Mouse (Mus musculus) lung, embryonic 16.5 days (tissue): Measurements from ENCODE around the gene Rbbp8nl. TPM values are rescaled to one million over a fixed set of nuclear protein-coding genes. Genes with fewer than 3 reads are reported as not detected.
A peak's percentile ranks its signal among the peaks of the same experiment; 100 is the strongest.

ENCODE experiments used
- ATAC-seq: fragments of 200-750 bp; cut with Nextera tagmentation; 2 replicates; pipeline ENCODE4 v1.8.0; 2017; ENCODE audit warnings: low read depth, mild to moderate bottlenecking, moderate library complexity
- H3K27ac ChIP-seq: fragments of 300-500 bp; sonication (generic); 2 replicates; pipeline ENCODE4 v1.5.1; 2014; ENCODE audit warnings: mild to moderate bottlenecking, control low read depth, low read length
- H3K27me3 ChIP-seq: fragments of 300-500 bp; sonication (generic); 2 replicates; pipeline ENCODE4 v1.6.1; 2014; ENCODE audit warnings: low read depth, low read length, mixed read lengths; ENCODE audit not compliant: control insufficient read depth, insufficient read depth
- H3K36me3 ChIP-seq: fragments of 300-500 bp; sonication (generic); 2 replicates; pipeline ENCODE4 v1.6.1; 2014; ENCODE audit warnings: low read length; ENCODE audit not compliant: control insufficient read depth, insufficient read depth
- H3K4me1 ChIP-seq: fragments of 300-500 bp; sonication (generic); replicated peaks from 2 replicates; pipeline ENCODE4 v1.6.1; 2014; ENCODE audit warnings: low read length, mixed read lengths; ENCODE audit not compliant: control insufficient read depth, insufficient read depth
- H3K4me2 ChIP-seq: fragments of 300-500 bp; sonication (generic); 2 replicates; pipeline ENCODE4 v1.6.1; 2014; ENCODE audit warnings: low read depth, low read length, control low read depth
- H3K4me3 ChIP-seq: fragments of 300-500 bp; sonication (generic); 2 replicates; pipeline ENCODE4 v1.5.1; 2014; ENCODE audit warnings: mild to moderate bottlenecking, low read length, control low read depth
- H3K9ac ChIP-seq: fragments of 300-500 bp; sonication (generic); 2 replicates; pipeline ENCODE4 v1.6.1; 2014; ENCODE audit warnings: low read length, control low read depth
- H3K9me3 ChIP-seq: fragments of 300-500 bp; sonication (generic); 2 replicates; pipeline ENCODE4 v1.6.1; 2016; ENCODE audit warnings: low read length; ENCODE audit not compliant: control insufficient read depth
- WGBS: fragments of 180-500 bp; shearing (Covaris S2); extraction: QIAGEN DNeasy Blood & Tissue Kit; methylation state at CpG from one replicate; pipeline ENCODE4 v1.1.7; 2014; 5-methylcytosine and 5-hydroxymethylcytosine counted together
- polyA plus RNA-seq: library from polyadenylated mRNA; unstranded; fragments of >200 nt; fragmentation: Nextera tagmentation; extraction: Ambion mirVana; gene quantifications from 2 replicates; pipeline ENCODE4 v1.2.1, GENCODE M21; 2015

The Rbbp8nl gene
- polyA plus RNA-seq, 1 experiment from 2014 or later, result 2.8 TPM

DNA sequence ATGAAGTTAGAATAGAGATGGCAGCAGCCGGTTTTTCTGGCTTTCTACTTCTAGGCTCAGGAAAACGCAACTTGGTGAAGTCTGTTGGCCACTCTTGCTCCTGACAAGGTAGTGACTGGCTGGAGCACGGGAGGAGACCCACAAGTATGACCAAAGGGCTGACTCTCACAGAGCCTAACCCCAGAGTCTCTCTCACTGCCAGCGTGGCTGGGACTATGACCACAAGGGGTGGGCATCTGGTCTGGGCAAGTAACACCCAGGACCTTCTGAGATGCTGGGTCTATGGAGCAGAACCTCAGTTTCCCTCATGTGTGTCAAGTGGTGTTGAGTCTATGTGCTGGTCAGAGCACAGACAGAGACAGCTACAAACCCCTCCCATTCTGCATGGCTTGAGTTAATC lies 13.3 kb downstream of the Rbbp8nl start:
- 25% methylated on average over 4 of the region's 4 CpGs for WGBS
- Histone ChIP-seq H3K27me3 (no peaks in the 10 kb centered on the region), H3K27ac (peak overlapping the region; percentile 82)

DNA sequence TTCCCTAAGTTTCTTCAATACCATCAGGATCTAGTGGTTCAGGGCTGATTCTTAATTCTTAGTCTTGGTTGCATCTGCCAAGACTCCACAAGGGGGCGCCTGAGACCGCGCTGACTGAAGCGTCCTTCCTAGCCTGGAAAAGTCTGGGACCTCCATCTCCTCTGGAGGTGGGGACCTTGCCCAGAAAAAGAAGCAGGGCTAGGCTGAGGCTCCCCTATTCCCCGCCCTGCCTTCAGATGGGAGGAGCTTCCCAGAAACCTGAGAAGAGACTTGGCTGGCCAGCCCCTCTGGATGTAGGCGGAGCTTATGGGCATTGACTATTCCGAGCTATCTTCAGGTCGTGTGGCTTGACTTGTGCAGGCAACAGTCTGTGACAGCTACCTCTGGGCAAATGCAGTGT lies 13.8 kb downstream of the Rbbp8nl start:
- H3K27me3 ChIP-seq, result no peaks in the 10 kb centered on the region
- no peaks in the 10 kb centered on the region for H3K36me3 ChIP-seq
- under 1% methylated on average over 8 of the region's 8 CpGs for WGBS
- H3K4me3 ChIP-seq, result peak overlapping the region; percentile 9; the same call in 1 of the 2 replicates
- peak overlapping the region; percentile 40 for H3K4me2 ChIP-seq
- H3K27ac ChIP-seq, result peak overlapping the region; percentile 82
- peak; percentile 74 for ATAC-seq
- H3K9ac ChIP-seq, result 0 out of 2 replicates have a peak overlapping the region, but pooled peaks have one; percentile 29
- H3K9me3 ChIP-seq, result no peaks in the 10 kb centered on the region
- peaks cover 32% of the 10 kb centered on the region for H3K4me1 ChIP-seq

More for the DNA sequence above, 13.3 kb downstream of the Rbbp8nl start:
- Histone ChIP-seq H3K9ac (peak overlapping the region; percentile 29; the same call in 1 of the 2 replicates), H3K4me3 (no peak overlapping the region), H3K36me3 (no peaks in the 10 kb centered on the region), H3K9me3 (no peaks in the 10 kb centered on the region), H3K4me2 (peak overlapping the region; percentile 40), H3K4me1 (peaks cover 32% of the 10 kb centered on the region)
- ATAC-seq, result no peak

DNA sequence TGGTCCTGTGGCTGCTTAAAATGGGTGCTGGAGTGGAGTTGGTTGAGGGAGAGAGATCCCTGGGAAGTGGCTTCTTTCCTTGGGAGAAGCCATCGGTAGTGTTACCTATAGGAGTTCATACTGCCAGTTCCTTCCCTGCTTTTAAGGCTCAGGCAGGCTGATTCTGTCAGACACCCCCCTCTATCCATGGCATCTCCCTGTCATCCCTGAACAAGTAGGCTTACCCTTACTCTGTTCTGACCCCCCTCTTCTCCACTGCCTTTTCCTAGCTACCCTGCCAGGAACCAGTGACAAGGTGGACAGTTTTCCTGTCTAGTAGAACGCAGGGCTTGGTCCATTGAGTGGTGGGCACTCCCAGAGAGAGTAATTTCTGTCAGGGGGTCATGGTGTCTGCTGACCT lies 15.2 kb downstream of the Rbbp8nl start:
- H3K4me1 ChIP-seq, result peaks cover 34% of the 10 kb centered on the region
- H3K27ac ChIP-seq, result no peak overlapping the region
- 79% methylated on average over 2 of the region's 2 CpGs for WGBS
- H3K4me2 ChIP-seq, result no peak overlapping the region
- no peak overlapping the region for H3K4me3 ChIP-seq
- no peak overlapping the region for H3K9ac ChIP-seq
- no peaks in the 10 kb centered on the region for H3K27me3 ChIP-seq
- no peak for ATAC-seq
- no peaks in the 10 kb centered on the region for H3K36me3 ChIP-seq
- no peaks in the 10 kb centered on the region for H3K9me3 ChIP-seq

DNA sequence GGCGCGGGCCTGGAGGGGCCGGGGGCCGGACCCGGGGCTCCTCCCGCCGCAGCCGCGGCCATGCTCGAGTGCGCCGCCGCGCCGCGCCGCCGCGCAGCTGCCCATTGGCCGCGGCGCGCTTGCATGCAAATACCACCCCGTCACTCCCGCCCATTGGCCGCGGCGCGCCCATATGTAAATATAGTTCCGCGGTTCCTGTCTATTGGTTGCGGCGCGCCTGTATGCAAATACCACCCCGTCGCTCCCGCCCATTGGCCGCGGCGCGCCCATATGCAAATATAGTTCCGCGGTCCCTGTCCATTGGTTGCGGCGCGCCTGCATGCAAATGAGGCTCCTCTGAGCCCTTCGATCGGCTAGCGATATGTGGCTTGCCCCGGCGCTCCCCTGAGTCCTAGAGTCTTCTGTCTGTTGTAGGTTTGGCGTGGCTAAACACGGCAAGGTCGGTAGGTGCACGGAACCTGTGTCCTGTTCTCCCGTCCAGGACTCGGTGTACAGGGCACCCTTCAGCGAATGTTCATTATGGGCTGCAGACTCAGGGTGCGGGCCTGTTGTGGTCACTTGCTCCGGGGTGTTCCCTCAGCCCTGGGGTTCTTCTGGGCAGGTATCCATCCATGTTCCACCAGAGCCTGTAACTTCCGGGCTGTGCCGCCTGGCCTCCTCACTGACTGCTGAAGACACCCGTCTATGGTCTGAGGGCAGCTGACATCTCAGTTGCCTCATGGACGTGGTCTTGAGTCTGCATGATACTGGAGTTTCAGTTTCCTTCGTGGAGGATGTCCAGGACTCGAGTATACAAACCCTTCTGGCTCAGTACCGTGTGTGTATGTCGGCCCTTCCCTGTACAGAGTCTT lies 16.1 kb downstream of the Rbbp8nl start, which contains the start of gene Cables2:
TSS of gene Cables2 (minus strand) at position 103 of the 851 bp plus-strand sequence.
- peak; percentile 91 for ATAC-seq
- Histone ChIP-seq H3K27me3 (no peaks in the 10 kb centered on the region), H3K27ac (peak within 1 kb of the TSS; percentile 36), H3K4me3 (peak within 1 kb of the TSS; percentile 83), H3K9ac (peak within 1 kb of the TSS; percentile 91), H3K4me2 (peak within 1 kb of the TSS; percentile 80), H3K9me3 (no peaks in the 10 kb centered on the region), H3K4me1 (peaks cover 34% of the 10 kb centered on the region), H3K36me3 (no peaks in the 10 kb centered on the region)
- WGBS, result 5% methylated on average over 51 of the region's 68 CpGs

DNA sequence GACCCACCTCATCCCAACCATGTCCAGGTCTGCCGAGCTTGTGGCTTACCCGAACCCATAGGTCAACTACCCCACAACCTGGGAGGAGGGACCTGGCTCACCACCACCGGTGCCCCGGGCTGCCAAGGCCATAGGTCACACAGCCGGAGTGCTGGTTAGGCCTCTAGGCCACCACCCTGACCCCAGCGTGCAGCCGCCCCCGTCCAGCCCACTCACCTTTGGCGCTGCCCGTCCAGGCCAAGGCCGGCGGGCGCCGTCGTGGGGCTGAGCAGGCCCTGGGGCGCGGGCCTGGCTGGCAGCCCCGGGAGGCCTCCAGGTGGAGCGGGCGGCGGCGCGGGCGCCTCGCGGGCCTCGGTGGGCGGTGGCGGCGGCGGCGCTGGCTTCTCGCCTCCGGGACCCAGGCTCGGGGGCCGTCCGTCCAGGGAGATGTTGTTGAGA lies 16.8 kb downstream of the Rbbp8nl start:
- Histone ChIP-seq H3K4me3 (peak overlapping the region; percentile 83), H3K27me3 (no peaks in the 10 kb centered on the region), H3K4me2 (peak overlapping the region; percentile 80), H3K4me1 (peaks cover 34% of the 10 kb centered on the region), H3K27ac (peak overlapping the region; percentile 36), H3K9me3 (no peaks in the 10 kb centered on the region), H3K36me3 (no peaks in the 10 kb centered on the region), H3K9ac (peak overlapping the region; percentile 91)
- ATAC-seq, result peak; percentile 15
- under 1% methylated on average over 22 of the region's 37 CpGs for WGBS

DNA sequence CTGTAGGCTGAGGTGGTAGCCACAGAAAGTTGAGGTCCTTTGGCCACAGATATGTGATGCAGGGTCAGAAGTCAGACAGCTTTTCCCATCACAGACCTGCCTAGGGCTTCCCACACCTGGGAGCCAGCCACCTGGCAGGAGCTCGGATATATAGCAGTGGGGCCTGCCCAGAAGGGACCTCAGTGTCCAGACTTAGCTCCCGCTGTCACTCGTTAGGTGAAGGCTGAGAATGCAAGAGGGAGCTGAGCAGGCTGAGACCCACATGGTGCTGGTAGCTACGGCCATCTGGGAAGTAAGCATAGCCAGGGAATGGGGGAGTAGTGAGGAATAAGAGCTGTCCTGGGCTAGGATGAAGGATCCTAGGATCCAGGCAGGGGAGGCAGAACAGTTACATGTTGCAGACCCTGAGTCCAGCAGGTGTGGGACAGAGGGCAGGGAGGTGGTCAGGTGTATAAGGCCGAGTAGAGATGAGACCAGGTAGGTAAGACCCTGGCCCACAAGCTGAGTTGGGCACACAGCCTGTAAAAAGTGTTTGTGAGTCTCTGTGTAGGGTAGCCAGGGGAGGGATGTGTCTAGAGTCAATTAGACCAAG lies 17.8 kb downstream of the Rbbp8nl start:
- H3K4me3 ChIP-seq, result peak overlapping the region; percentile 83
- H3K9me3 ChIP-seq, result no peaks in the 10 kb centered on the region
- peak overlapping the region; percentile 80 for H3K4me2 ChIP-seq
- peaks cover 2% of the 10 kb centered on the region; the same call in 1 of the 2 replicates for H3K36me3 ChIP-seq
- ATAC-seq, result no peak
- H3K4me1 ChIP-seq, result peaks cover 27% of the 10 kb centered on the region
- 53% methylated on average over 5 of the region's 5 CpGs for WGBS
- H3K9ac ChIP-seq, result peak overlapping the region; percentile 91
- H3K27me3 ChIP-seq, result no peaks in the 10 kb centered on the region
- no peak overlapping the region for H3K27ac ChIP-seq

DNA sequence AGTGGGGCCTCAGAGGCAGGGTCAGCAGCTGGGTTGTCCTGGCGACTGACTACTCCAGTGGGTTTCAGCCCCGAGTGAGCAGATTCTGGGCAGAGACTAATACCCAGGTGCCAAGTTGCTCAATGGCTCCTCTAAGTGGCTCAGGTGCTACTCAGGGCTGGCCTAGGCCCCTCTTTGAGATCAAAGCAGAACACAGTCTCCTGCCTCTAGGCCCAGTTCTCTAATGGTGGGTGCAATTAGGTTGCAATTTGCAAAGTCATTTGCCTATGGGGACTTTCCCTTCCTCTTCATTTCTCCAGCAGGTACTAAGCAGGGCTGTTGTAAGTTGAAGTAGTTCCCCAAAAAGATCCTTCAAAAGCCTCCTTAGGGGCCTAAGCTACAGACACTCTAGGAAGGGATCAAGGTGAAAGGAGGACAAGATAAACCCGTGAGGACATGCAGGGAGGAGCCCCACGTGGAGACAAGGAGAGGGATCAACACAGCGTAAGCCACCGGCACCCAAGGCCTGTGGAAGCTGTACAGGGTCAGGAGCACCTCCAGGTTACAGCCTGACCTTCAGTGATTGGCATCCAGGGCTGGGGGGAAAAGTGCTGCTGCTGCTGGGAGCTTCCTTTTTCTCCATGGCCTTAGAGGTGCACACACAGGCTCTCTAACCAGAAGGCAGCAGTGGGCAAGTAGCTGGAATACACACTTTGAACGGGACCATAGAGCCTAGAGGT lies 19.0 kb downstream of the Rbbp8nl start:
- Histone ChIP-seq H3K9ac (no peak overlapping the region), H3K4me3 (no peak overlapping the region), H3K9me3 (no peaks in the 10 kb centered on the region), H3K4me2 (no peak overlapping the region), H3K4me1 (peaks cover 16% of the 10 kb centered on the region), H3K36me3 (peaks cover 2% of the 10 kb centered on the region; the same call in 1 of the 2 replicates), H3K27ac (no peak overlapping the region), H3K27me3 (no peaks in the 10 kb centered on the region)
- ATAC-seq, result no peak
- 58% methylated on average over 7 of the region's 7 CpGs for WGBS

DNA sequence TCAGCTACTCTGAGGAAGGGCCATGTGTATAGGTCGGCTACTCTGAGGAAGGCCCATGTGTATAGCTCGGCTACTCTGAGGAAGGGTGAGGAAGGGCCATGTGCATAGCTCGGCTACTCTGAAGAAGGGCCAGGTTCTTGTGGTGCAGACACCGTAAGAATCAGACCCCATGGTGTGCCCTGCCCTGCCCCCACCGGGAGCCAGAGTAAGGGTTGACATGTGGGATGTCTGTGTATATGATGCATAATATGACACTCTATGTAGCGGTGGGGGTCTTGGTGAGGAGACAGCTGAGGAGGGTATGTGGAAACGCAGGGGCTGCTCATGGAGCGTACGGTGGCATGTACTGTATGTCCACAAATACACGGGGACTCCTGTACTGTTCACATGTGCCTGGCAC lies 20.4 kb downstream of the Rbbp8nl start:
- peaks cover 16% of the 10 kb centered on the region for H3K4me1 ChIP-seq
- peaks cover 6% of the 10 kb centered on the region for H3K36me3 ChIP-seq
- H3K9me3 ChIP-seq, result no peaks in the 10 kb centered on the region
- no peak overlapping the region for H3K9ac ChIP-seq
- no peak for ATAC-seq
- H3K27ac ChIP-seq, result no peak overlapping the region
- no peak overlapping the region for H3K4me3 ChIP-seq
- no peak overlapping the region for H3K4me2 ChIP-seq
- H3K27me3 ChIP-seq, result no peaks in the 10 kb centered on the region
- WGBS, result 95% methylated on average over 10 of the region's 10 CpGs

DNA sequence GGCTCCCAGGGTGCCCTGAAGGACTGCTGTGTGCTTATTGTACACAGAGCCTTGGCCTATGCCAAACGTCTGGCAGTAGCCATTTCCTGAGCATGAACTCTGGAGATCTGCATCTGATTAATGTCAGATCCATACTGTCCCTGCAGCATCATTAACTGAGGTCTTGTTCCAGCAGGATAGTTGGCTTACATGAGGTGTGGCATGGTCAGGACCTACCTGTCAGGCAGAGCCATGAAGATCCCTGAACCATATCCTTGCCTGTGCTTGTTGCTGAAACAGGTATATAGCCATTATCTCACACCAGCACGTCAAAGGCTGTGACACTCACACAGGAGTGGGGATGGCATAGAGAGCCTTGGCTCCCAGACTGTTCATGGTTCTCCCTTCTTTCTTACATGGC lies 21.7 kb downstream of the Rbbp8nl start:
- no peak overlapping the region for H3K9ac ChIP-seq
- H3K27ac ChIP-seq, result no peak overlapping the region
- no peak for ATAC-seq
- no peaks in the 10 kb centered on the region for H3K9me3 ChIP-seq
- WGBS, result 58% methylated on average over 2 of the region's 2 CpGs
- no peaks in the 10 kb centered on the region for H3K27me3 ChIP-seq
- peaks cover 12% of the 10 kb centered on the region for H3K36me3 ChIP-seq
- H3K4me3 ChIP-seq, result no peak overlapping the region
- no peak overlapping the region for H3K4me2 ChIP-seq
- H3K4me1 ChIP-seq, result peaks cover 12% of the 10 kb centered on the region
